Mouse (Mus musculus) layer of hippocampus, postnatal 36 days (tissue): ENCODE results near the gene Card10. TPM values are rescaled to one million over a fixed set of nuclear protein-coding genes. Genes with fewer than 3 reads are reported as not detected.
"Not testable (repeated sequence)": the region's sequence is repeated elsewhere in the genome, so short reads cannot be mapped to it uniquely, and the experiment has no call there.

ENCODE experiments used
- DNase-seq, 2 experiments: peaks; one replicate each; pipeline ENCODE4 v3.0.0; 2022
- total RNA-seq, 2 experiments: library from RNA; stranded (reverse); gene quantifications; 2 replicates each; pipeline ENCODE4 v1.2.3; 2021

Gene Card10
- total RNA-seq = 1 to 10 TPM; 5.1 to 5.8 TPM

- no peak for DNase-seq
Measured at GRCm38 (mm10) chr15:78802776-78803391, at the start of gene Card10. Gene Card10, minus strand, starts transcription at chr15:78803042.

GRCm38 (mm10) chr15:78851505-78852153, 48.8 kb upstream of the Card10 start:
- peak; percentile 87 to 88 for DNase-seq

GRCm38 (mm10) chr15:78850944-78851343, 48.1 kb upstream of the Card10 start:
- no peak for DNase-seq

- DNase-seq = peak in 1 of 2 experiments; percentile 46
Measured at GRCm38 (mm10) chr15:78850059-78850824, 47.4 kb upstream of the Card10 start.

- no peak for DNase-seq
Measured at GRCm38 (mm10) chr15:78849485-78849884, 46.6 kb upstream of the Card10 start.

GRCm38 (mm10) chr15:78848467-78848866, 45.6 kb upstream of the Card10 start:
- DNase-seq = peak; percentile 65 to 74

- not testable (repeated sequence) for DNase-seq
Measured at GRCm38 (mm10) chr15:78846805-78847204, 44.0 kb upstream of the Card10 start.

GRCm38 (mm10) chr15:78846352-78846751, 43.5 kb upstream of the Card10 start:
- no peak for DNase-seq

GRCm38 (mm10) chr15:78845867-78846266, 43.0 kb upstream of the Card10 start:
- no peak for DNase-seq

- DNase-seq = no peak
Measured at GRCm38 (mm10) chr15:78845321-78845720, 42.5 kb upstream of the Card10 start.

- no peak for DNase-seq
Measured at GRCm38 (mm10) chr15:78844791-78845190, 41.9 kb upstream of the Card10 start.

GRCm38 (mm10) chr15:78843581-78844469, 41.0 kb upstream of the Card10 start:
- DNase-seq = no peak

- peak in 1 of 2 experiments; percentile 35 for DNase-seq
Measured at GRCm38 (mm10) chr15:78842371-78843163, 39.7 kb upstream of the Card10 start, which contains the start of gene Cdc42ep1. Gene Cdc42ep1, plus strand, starts transcription at chr15:78842624.

- no peak for DNase-seq
Measured at GRCm38 (mm10) chr15:78841161-78841790, 38.4 kb upstream of the Card10 start.

GRCm38 (mm10) chr15:78840751-78841150, 37.9 kb upstream of the Card10 start:
- no peak for DNase-seq

GRCm38 (mm10) chr15:78840241-78840640, 37.4 kb upstream of the Card10 start:
- DNase-seq = no peak

GRCm38 (mm10) chr15:78839744-78840143, 36.9 kb upstream of the Card10 start:
- DNase-seq = no peak

- no peak for DNase-seq
Measured at GRCm38 (mm10) chr15:78836086-78836621, 33.3 kb upstream of the Card10 start.

- peak in 1 of 2 experiments; percentile 26 for DNase-seq
Measured at GRCm38 (mm10) chr15:78835200-78836085, 32.6 kb upstream of the Card10 start.
